Mouse (Mus musculus) lung, postnatal 0 days (tissue): ENCODE data around the gene Cep104.

Experiments used
- CTCF ChIP-seq: IDR thresholded peaks from 2 replicates; pipeline ENCODE4 v1.5.1; 2016; ENCODE audit warnings: antibody characterized with exemption, mild to moderate bottlenecking
- EP300 ChIP-seq: IDR thresholded peaks from 2 replicates; pipeline ENCODE4 v1.6.1; 2016; ENCODE audit warnings: antibody characterized with exemption, mild to moderate bottlenecking, control low read depth

- TF ChIP-seq CTCF (no peak), EP300 (no peak)
These were observed 18.5 kb downstream of the Cep104 start for GRCm38 (mm10) chr4:153993505-153993904.
